Mouse (Mus musculus) embryonic fibroblast, embryonic 13.5 days (primary cell): ENCODE results near the gene Nup35.

Experiments
- CTCF ChIP-seq: IDR thresholded peaks from 2 replicates; pipeline ENCODE4 v1.5.1; 2011; ENCODE audit warnings: mild to moderate bottlenecking, control low read depth, low read length, moderate library complexity, borderline replicate concordance; ENCODE audit not compliant: insufficient read depth
- POLR2A ChIP-seq: IDR thresholded peaks from 2 replicates; pipeline ENCODE4 v1.6.1; 2011; ENCODE audit warnings: low read depth, mild to moderate bottlenecking, control low read depth, low read length, moderate library complexity

DNA sequence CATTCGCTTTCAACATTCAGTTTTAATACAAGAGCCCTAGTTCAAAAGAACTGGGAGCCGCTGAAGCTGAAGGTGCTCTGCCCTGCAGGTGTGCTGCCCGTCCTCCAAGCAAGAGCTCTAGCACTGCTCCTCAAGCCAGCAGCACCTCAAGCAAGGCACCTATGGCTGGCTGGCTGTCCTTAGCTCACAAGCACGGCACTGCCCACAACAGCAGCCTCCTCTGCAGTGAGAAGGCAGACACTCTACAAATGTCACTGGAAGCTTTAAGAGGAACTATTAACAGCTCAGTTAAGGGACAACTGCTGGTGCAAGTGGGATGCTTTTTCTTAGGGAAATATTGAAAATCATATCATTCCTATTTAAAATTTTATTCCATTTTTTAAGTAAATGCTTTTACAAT, 46.4 kb upstream of the Nup35 start:
- no peak for TF ChIP-seq POLR2A
- TF ChIP-seq CTCF: no peak
